Mouse (Mus musculus) embryonic facial prominence, embryonic 11.5 days (tissue): Measurements from ENCODE around the gene Rtp2. TPM values are rescaled to one million over a fixed set of nuclear protein-coding genes. Genes with fewer than 3 reads are reported as not detected.

ENCODE experiments used
- ATAC-seq: fragments of 200-750 bp; cut with Nextera tagmentation; replicated peaks from 2 replicates; pipeline ENCODE4 v1.8.0; 2017; ENCODE audit warnings: low read depth; ENCODE audit not compliant: insufficient number of reproducible peaks, low FRiP score, low TSS enrichment
- DNase-seq: peaks from one replicate; pipeline ENCODE4 v3.0.0-alpha.2; 2015; ENCODE audit warnings: low spot score
- H3K27ac ChIP-seq: fragments of 300-500 bp; sonication (generic); replicated peaks from 2 replicates; pipeline ENCODE4 v1.5.1; 2014; ENCODE audit warnings: mild to moderate bottlenecking, low read depth, low read length, control low read depth
- H3K27me3 ChIP-seq: fragments of 300-500 bp; sonication (generic); 2 replicates; pipeline ENCODE4 v1.6.1; 2014; ENCODE audit warnings: mild to moderate bottlenecking, low read length, moderate library complexity, mixed read lengths; ENCODE audit not compliant: control insufficient read depth, insufficient read depth
- H3K36me3 ChIP-seq: fragments of 300-500 bp; sonication (generic); replicated peaks from 2 replicates; pipeline ENCODE4 v1.6.1; 2014; ENCODE audit warnings: low read depth, mild to moderate bottlenecking, low read length, moderate library complexity, mixed read lengths; ENCODE audit not compliant: control insufficient read depth, insufficient read depth
- H3K4me1 ChIP-seq: fragments of 300-500 bp; sonication (generic); 2 replicates; pipeline ENCODE4 v1.6.1; 2014; ENCODE audit warnings: low read length, mixed read lengths; ENCODE audit not compliant: control insufficient read depth, insufficient read depth
- H3K4me2 ChIP-seq: fragments of 300-500 bp; sonication (generic); 2 replicates; pipeline ENCODE4 v1.6.1; 2014; ENCODE audit warnings: low read depth, mild to moderate bottlenecking, control low read depth, low read length, moderate library complexity
- H3K4me3 ChIP-seq: fragments of 300-500 bp; sonication (generic); 2 replicates; pipeline ENCODE4 v1.5.1; 2014; ENCODE audit warnings: low read depth, low read length, control low read depth
- H3K9ac ChIP-seq: fragments of 300-500 bp; sonication (generic); replicated peaks from 2 replicates; pipeline ENCODE4 v1.6.1; 2014; ENCODE audit warnings: mild to moderate bottlenecking, control low read depth, low read length
- H3K9me3 ChIP-seq: fragments of 300-500 bp; sonication (generic); replicated peaks from 2 replicates; pipeline ENCODE4 v1.6.1; 2016; ENCODE audit warnings: mild to moderate bottlenecking, low read length, inconsistent platforms, mixed read lengths; ENCODE audit not compliant: control insufficient read depth
- WGBS: fragments of 180-500 bp; shearing (Covaris S2); extraction: QIAGEN DNeasy Blood & Tissue Kit; methylation state at CpG from one replicate; pipeline ENCODE4 v1.1.7; 2014; 5-methylcytosine and 5-hydroxymethylcytosine counted together
- polyA plus RNA-seq: library from polyadenylated mRNA; unstranded; fragments of >200 nt; fragmentation: Nextera tagmentation; extraction: Ambion mirVana; gene quantifications from 2 replicates; pipeline ENCODE4 v1.2.1, GENCODE M21; 2014

The Rtp2 gene
- polyA plus RNA-seq, 1 experiment from 2014 or later: not detected

GRCm38 (mm10) chr16:23897486-23897885 lies 34.7 kb downstream of the Rtp2 start:
- ATAC-seq: no peak
- H3K4me2 ChIP-seq: no peak overlapping the region
- no peak for DNase-seq
- H3K27me3 ChIP-seq: no peaks in the 10 kb centered on the region
- H3K36me3 ChIP-seq: no peaks in the 10 kb centered on the region
- whole genome bisulfite sequencing: 61% methylated on average over 5 of the region's 5 CpGs
- H3K9ac ChIP-seq: no peak overlapping the region
- no peak overlapping the region for H3K27ac ChIP-seq
- H3K9me3 ChIP-seq: no peaks in the 10 kb centered on the region
- H3K4me1 ChIP-seq: no peaks in the 10 kb centered on the region
- no peak overlapping the region for H3K4me3 ChIP-seq

GRCm38 (mm10) chr16:23895135-23895534 lies 37.1 kb downstream of the Rtp2 start:
- Histone ChIP-seq H3K4me2 (no peak overlapping the region), H3K27ac (no peak overlapping the region), H3K4me1 (no peaks in the 10 kb centered on the region), H3K9me3 (no peaks in the 10 kb centered on the region), H3K4me3 (no peak overlapping the region), H3K36me3 (no peaks in the 10 kb centered on the region), H3K9ac (no peak overlapping the region), H3K27me3 (0 out of 2 replicates have a peak, but pooled peaks cover 7% of the 10 kb centered on the region)
- ATAC-seq (no peak), DNase-seq (no peak)
- 83% methylated on average over 3 of the region's 3 CpGs for WGBS

- Histone ChIP-seq H3K9ac (no peak within 1 kb of the TSS), H3K9me3 (no peaks in the 10 kb centered on the region), H3K27ac (no peak within 1 kb of the TSS), H3K4me1 (no peaks in the 10 kb centered on the region), H3K4me2 (no peak within 1 kb of the TSS), H3K4me3 (no peak within 1 kb of the TSS), H3K36me3 (no peaks in the 10 kb centered on the region), H3K27me3 (0 out of 2 replicates have a peak, but pooled peaks cover 7% of the 10 kb centered on the region)
- 6% methylated on average over 26 of the region's 26 CpGs for WGBS
- ATAC-seq: no peak
- peak; percentile 4 for DNase-seq
Observed at GRCm38 (mm10) chr16:23890636-23891035, 41.6 kb downstream of the Rtp2 start, which contains the start of gene Sst. TSS of gene Sst (minus strand) at chr16:23890958.

- no peak for ATAC-seq
- no peaks in the 10 kb centered on the region for H3K36me3 ChIP-seq
- no peak overlapping the region for H3K4me3 ChIP-seq
- H3K4me1 ChIP-seq: no peaks in the 10 kb centered on the region
- 7% methylated on average over 9 of the region's 9 CpGs for WGBS
- H3K9me3 ChIP-seq: no peaks in the 10 kb centered on the region
- no peak overlapping the region for H3K4me2 ChIP-seq
- no peak overlapping the region for H3K9ac ChIP-seq
- H3K27me3 ChIP-seq: 0 out of 2 replicates have a peak, but pooled peaks cover 7% of the 10 kb centered on the region
- H3K27ac ChIP-seq: no peak overlapping the region
- DNase-seq: peak; percentile 74
Observed at GRCm38 (mm10) chr16:23890151-23890550, 42.0 kb downstream of the Rtp2 start.

GRCm38 (mm10) chr16:23887910-23888579 lies 44.1 kb downstream of the Rtp2 start:
- Histone ChIP-seq H3K4me2 (no peak overlapping the region), H3K4me3 (no peak overlapping the region), H3K9me3 (no peaks in the 10 kb centered on the region), H3K9ac (no peak overlapping the region), H3K27ac (no peak overlapping the region), H3K36me3 (no peaks in the 10 kb centered on the region), H3K4me1 (no peaks in the 10 kb centered on the region), H3K27me3 (0 out of 2 replicates have a peak, but pooled peaks cover 7% of the 10 kb centered on the region)
- ATAC-seq (no peak), DNase-seq (no peak)
- 75% methylated on average over 10 of the region's 10 CpGs for WGBS

- Histone ChIP-seq H3K9ac (no peak overlapping the region), H3K4me2 (no peak overlapping the region), H3K4me3 (no peak overlapping the region), H3K27ac (no peak overlapping the region), H3K27me3 (no peaks in the 10 kb centered on the region), H3K9me3 (no peaks in the 10 kb centered on the region), H3K4me1 (no peaks in the 10 kb centered on the region), H3K36me3 (no peaks in the 10 kb centered on the region)
- WGBS: 73% methylated on average over 12 of the region's 12 CpGs
- no peak for ATAC-seq
- no peak for DNase-seq
Observed at GRCm38 (mm10) chr16:23885098-23885497, 47.1 kb downstream of the Rtp2 start.

Other genes starting within 250 kb of the Rtp2 start
- 61.2 and 63.7 TPM in 2 replicates for gene Sst, start 41.4 kb downstream of the Rtp2 start, polyA plus RNA-seq
- not detected in 2 replicates for gene Gm37419, start 56.1 kb upstream of the Rtp2 start, polyA plus RNA-seq
- 0.25 and 0.56 TPM in 2 replicates for gene Bcl6, start 56.5 kb upstream of the Rtp2 start, polyA plus RNA-seq